Mouse (Mus musculus) kidney, postnatal 0 days (tissue): ENCODE results near the gene Kmt5c. TPM values are rescaled to one million over a fixed set of nuclear protein-coding genes. Genes with fewer than 3 reads are reported as not detected.
A peak's percentile ranks its signal among the peaks of the same experiment; 100 is the strongest.

Experiments used
- ATAC-seq: fragments of 200-750 bp; cut with Nextera tagmentation; replicated peaks from 2 replicates; pipeline ENCODE4 v1.8.0; 2017; ENCODE audit warnings: low read depth, moderate number of reproducible peaks, moderate TSS enrichment, moderate library complexity; ENCODE audit not compliant: low FRiP score
- DNase-seq: peaks from one replicate; pipeline ENCODE4 v3.0.0-alpha.2; 2016; ENCODE audit warnings: low spot score
- H3K27ac ChIP-seq: fragments of 300-500 bp; sonication (generic); 2 replicates; pipeline ENCODE4 v1.5.1; 2014; ENCODE audit warnings: mild to moderate bottlenecking
- H3K27me3 ChIP-seq: fragments of 300-500 bp; sonication (generic); 2 replicates; pipeline ENCODE4 v1.6.1; 2014; ENCODE audit warnings: low read length, mixed read lengths; ENCODE audit not compliant: insufficient read depth
- H3K36me3 ChIP-seq: fragments of 300-500 bp; sonication (generic); 2 replicates; pipeline ENCODE4 v1.6.1; 2014; ENCODE audit warnings: low read length, mixed read lengths; ENCODE audit not compliant: insufficient read depth
- H3K4me1 ChIP-seq: fragments of 300-500 bp; sonication (generic); replicated peaks from 2 replicates; pipeline ENCODE4 v1.6.1; 2014; ENCODE audit warnings: antibody characterized with exemption, low read length, mixed read lengths; ENCODE audit not compliant: insufficient read depth
- H3K4me2 ChIP-seq: fragments of 300-500 bp; sonication (generic); 2 replicates; pipeline ENCODE4 v1.6.1; 2014; ENCODE audit warnings: mild to moderate bottlenecking, low read length, moderate library complexity, mixed read lengths
- H3K4me3 ChIP-seq: fragments of 300-500 bp; sonication (generic); replicated peaks from 2 replicates; pipeline ENCODE4 v1.5.1; 2014; ENCODE audit warnings: low read depth, low read length
- H3K9ac ChIP-seq: fragments of 300-500 bp; sonication (generic); 2 replicates; pipeline ENCODE4 v1.6.1; 2014; ENCODE audit warnings: low read depth, low read length
- H3K9me3 ChIP-seq: fragments of 300-500 bp; sonication (generic); replicated peaks from 2 replicates; pipeline ENCODE4 v1.6.1; 2016; ENCODE audit warnings: low read length, inconsistent platforms, mixed read lengths
- CTCF ChIP-seq: IDR thresholded peaks from 2 replicates; pipeline ENCODE4 v1.5.1; 2016; ENCODE audit warnings: antibody characterized with exemption, low read depth, mild to moderate bottlenecking, moderate library complexity
- WGBS: fragments of 180-500 bp; shearing (Covaris S2); extraction: QIAGEN DNeasy Blood & Tissue Kit; methylation state at CpG from one replicate; pipeline ENCODE4 v1.1.7; 2014; 5-methylcytosine and 5-hydroxymethylcytosine counted together
- polyA plus RNA-seq: library from polyadenylated mRNA; unstranded; fragments of >200 nt; fragmentation: Nextera tagmentation; extraction: Ambion mirVana; gene quantifications from 2 replicates; pipeline ENCODE4 v1.2.1, GENCODE M21; 2015

Kmt5c gene
- polyA plus RNA-seq = 61.2 and 64.8 TPM in 2 replicates

- Histone ChIP-seq H3K9me3 (no peaks in the 10 kb centered on the region), H3K36me3 (peaks cover 4% of the 10 kb centered on the region; the same call in 1 of the 2 replicates), H3K27me3 (no peaks in the 10 kb centered on the region), H3K27ac (peak within 1 kb of the TSS; percentile 85), H3K4me3 (peak within 1 kb of the TSS; percentile 57), H3K9ac (peak within 1 kb of the TSS; percentile 67), H3K4me2 (peak within 1 kb of the TSS; percentile 73), H3K4me1 (peaks cover 15% of the 10 kb centered on the region)
- peak; percentile 46 for TF ChIP-seq CTCF
- DNase-seq (peak; percentile 100), ATAC-seq (peak; percentile 98)
- 0% methylated on average over 39 of the region's 44 CpGs for WGBS
Measured at GRCm38 (mm10) chr7:4739544-4740275, at the start of gene Kmt5c. Gene Kmt5c, plus strand, starts transcription at chr7:4740115.

GRCm38 (mm10) chr7:4690387-4690786 is 49.5 kb upstream of the Kmt5c start, which contains the start of gene Brsk1:
Gene Brsk1, plus strand, starts transcription at chr7:4690604.
- no peaks in the 10 kb centered on the region; the same call in 1 of the 2 replicates for H3K4me1 ChIP-seq
- DNase-seq (peak; percentile 92), ATAC-seq (peak; percentile 76)
- no peak for TF ChIP-seq CTCF
- 0 out of 2 replicates have a peak, but pooled peaks cover 17% of the 10 kb centered on the region for H3K36me3 ChIP-seq
- peak within 1 kb of the TSS; percentile 98 for H3K4me2 ChIP-seq
- H3K9ac ChIP-seq = peak within 1 kb of the TSS; percentile 97
- WGBS = 1% methylated on average over 6 of the region's 18 CpGs
- H3K27ac ChIP-seq = peak within 1 kb of the TSS; percentile 79
- H3K4me3 ChIP-seq = peak within 1 kb of the TSS; percentile 81
- H3K9me3 ChIP-seq = no peaks in the 10 kb centered on the region
- no peaks in the 10 kb centered on the region for H3K27me3 ChIP-seq

DNA sequence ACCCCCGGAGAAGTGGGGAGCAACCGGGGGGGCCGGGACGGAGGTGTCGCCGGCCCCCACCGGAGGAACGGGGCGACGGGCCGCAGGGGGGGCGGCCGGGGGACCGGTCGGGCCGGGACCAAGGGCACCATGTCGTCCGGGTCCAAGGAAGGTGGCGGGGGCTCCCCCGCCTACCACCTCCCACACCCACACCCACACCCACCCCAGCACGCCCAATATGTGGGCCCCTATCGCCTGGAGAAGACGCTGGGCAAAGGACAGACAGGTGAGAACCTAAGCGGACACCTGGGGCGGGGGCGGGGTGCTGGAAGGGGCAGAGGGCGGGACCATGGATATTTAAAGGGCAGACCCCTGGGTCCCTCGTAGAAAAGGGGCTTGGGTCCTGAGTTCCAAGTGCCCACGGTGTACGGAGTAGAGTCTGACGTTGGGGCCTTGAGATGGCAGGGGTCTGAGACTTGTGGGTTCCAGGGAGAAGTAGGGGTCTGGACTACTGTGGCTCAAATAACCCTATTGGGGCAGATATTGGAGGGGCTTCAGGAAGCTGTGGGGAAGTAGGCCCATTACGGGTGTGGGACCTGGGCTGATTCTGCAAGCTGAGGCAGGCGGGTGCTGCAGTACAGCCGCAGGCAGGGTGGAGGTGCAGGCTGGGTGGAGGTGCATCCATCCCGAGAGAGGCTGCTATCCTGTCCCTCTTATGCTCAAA is 48.8 kb upstream of the Kmt5c start:
- Histone ChIP-seq H3K9me3 (no peaks in the 10 kb centered on the region), H3K9ac (peak overlapping the region; percentile 97), H3K4me3 (peak overlapping the region; percentile 81), H3K27me3 (no peaks in the 10 kb centered on the region), H3K4me2 (peak overlapping the region; percentile 98), H3K36me3 (0 out of 2 replicates have a peak, but pooled peaks cover 17% of the 10 kb centered on the region), H3K4me1 (no peaks in the 10 kb centered on the region; the same call in 1 of the 2 replicates), H3K27ac (peak overlapping the region; percentile 79)
- DNase-seq (no peak), ATAC-seq (peak; percentile 68)
- WGBS = 6% methylated on average over 33 of the region's 35 CpGs
- no peak for TF ChIP-seq CTCF

GRCm38 (mm10) chr7:4693004-4693403 is 46.9 kb upstream of the Kmt5c start:
- Histone ChIP-seq H3K27me3 (no peaks in the 10 kb centered on the region), H3K4me2 (no peak overlapping the region), H3K4me1 (no peaks in the 10 kb centered on the region; the same call in 1 of the 2 replicates), H3K9me3 (no peaks in the 10 kb centered on the region), H3K4me3 (no peak overlapping the region), H3K36me3 (0 out of 2 replicates have a peak, but pooled peaks cover 17% of the 10 kb centered on the region), H3K27ac (no peak overlapping the region), H3K9ac (no peak overlapping the region)
- no peak for TF ChIP-seq CTCF
- 87% methylated on average over 6 of the region's 6 CpGs for WGBS
- DNase-seq = no peak
- no peak for ATAC-seq

DNA sequence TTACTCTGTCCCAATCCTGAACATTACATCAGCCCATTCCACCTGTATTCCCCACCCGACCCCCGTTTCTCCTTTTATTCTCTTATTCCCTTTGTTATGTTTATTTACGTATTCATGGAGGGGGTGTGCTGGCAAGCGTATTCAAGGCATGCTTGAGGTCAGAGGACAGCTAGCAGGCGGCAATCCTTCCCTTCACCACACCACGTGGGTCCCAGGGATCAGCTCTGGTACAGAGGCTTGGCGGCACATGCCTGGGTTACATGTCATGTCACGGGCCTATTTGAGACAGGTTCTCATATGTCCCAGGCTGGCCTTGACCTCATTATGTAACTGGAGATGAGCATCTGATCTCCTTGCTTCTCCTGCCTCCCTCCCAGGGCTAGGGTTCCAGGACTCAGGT is 37.6 kb upstream of the Kmt5c start:
- no peak for ATAC-seq
- no peak overlapping the region for H3K4me3 ChIP-seq
- 42% methylated on average over 8 of the region's 8 CpGs for WGBS
- H3K4me2 ChIP-seq = no peak overlapping the region
- no peaks in the 10 kb centered on the region for H3K9me3 ChIP-seq
- no peak overlapping the region for H3K27ac ChIP-seq
- peaks cover 11% of the 10 kb centered on the region for H3K36me3 ChIP-seq
- no peak overlapping the region for H3K9ac ChIP-seq
- no peaks in the 10 kb centered on the region for H3K4me1 ChIP-seq
- DNase-seq = peak; percentile 18
- TF ChIP-seq CTCF = no peak
- H3K27me3 ChIP-seq = no peaks in the 10 kb centered on the region

- peaks cover 18% of the 10 kb centered on the region for H3K36me3 ChIP-seq
Measured at GRCm38 (mm10) chr7:4703195-4703594, 36.7 kb upstream of the Kmt5c start.

More at GRCm38 (mm10) chr7:4703195-4703594, 36.7 kb upstream of the Kmt5c start:
- Histone ChIP-seq H3K4me2 (no peak overlapping the region), H3K27me3 (no peaks in the 10 kb centered on the region), H3K4me1 (no peaks in the 10 kb centered on the region), H3K9ac (no peak overlapping the region), H3K4me3 (no peak overlapping the region), H3K9me3 (no peaks in the 10 kb centered on the region), H3K27ac (no peak overlapping the region)
- no peak for DNase-seq
- whole genome bisulfite sequencing = 94% methylated on average over 7 of the region's 7 CpGs
- TF ChIP-seq CTCF = no peak
- no peak for ATAC-seq
